Mouse (Mus musculus) intestine, embryonic 15.5 days (tissue): ENCODE results near the gene Cinp. TPM values are rescaled to one million over a fixed set of nuclear protein-coding genes. Genes with fewer than 3 reads are reported as not detected.

Source experiments
- ATAC-seq: fragments of 200-750 bp; cut with Nextera tagmentation; 2 replicates; pipeline ENCODE4 v1.8.0; 2017; ENCODE audit warnings: moderate TSS enrichment, moderate library complexity
- H3K27ac ChIP-seq: fragments of 300-500 bp; sonication (generic); 2 replicates; pipeline ENCODE4 v1.5.1; 2015; ENCODE audit warnings: mild to moderate bottlenecking, inconsistent platforms
- H3K27me3 ChIP-seq: fragments of 300-500 bp; sonication (generic); replicated peaks from 2 replicates; pipeline ENCODE4 v1.6.1; 2015; ENCODE audit warnings: inconsistent platforms
- H3K36me3 ChIP-seq: fragments of 300-500 bp; sonication (generic); 2 replicates; pipeline ENCODE4 v1.6.1; 2015; ENCODE audit warnings: inconsistent platforms
- H3K4me1 ChIP-seq: fragments of 300-500 bp; sonication (generic); replicated peaks from 2 replicates; pipeline ENCODE4 v1.6.1; 2015; ENCODE audit warnings: inconsistent platforms
- H3K4me2 ChIP-seq: fragments of 300-500 bp; sonication (generic); replicated peaks from 2 replicates; pipeline ENCODE4 v1.6.1; 2015; ENCODE audit warnings: mild to moderate bottlenecking, inconsistent platforms
- H3K4me3 ChIP-seq: fragments of 300-500 bp; sonication (generic); replicated peaks from 2 replicates; pipeline ENCODE4 v1.5.1; 2015; ENCODE audit warnings: inconsistent platforms
- H3K9ac ChIP-seq: fragments of 300-500 bp; sonication (generic); 2 replicates; pipeline ENCODE4 v1.6.1; 2015; ENCODE audit warnings: inconsistent platforms
- H3K9me3 ChIP-seq: fragments of 300-500 bp; sonication (generic); 2 replicates; pipeline ENCODE4 v1.6.1; 2016; ENCODE audit warnings: inconsistent platforms
- WGBS: fragments of 180-500 bp; shearing (Covaris S2); methylation state at CpG from one replicate; pipeline ENCODE4 v1.1.7; 2015; 5-methylcytosine and 5-hydroxymethylcytosine counted together
- polyA plus RNA-seq: library from polyadenylated mRNA; unstranded; fragments of >200 nt; fragmentation: Nextera tagmentation; extraction: Ambion mirVana; gene quantifications from 2 replicates; pipeline ENCODE4 v1.2.1, GENCODE M21; 2015

Gene Cinp
- polyA plus RNA-seq, result 69.6 and 74.2 TPM in 2 replicates

DNA sequence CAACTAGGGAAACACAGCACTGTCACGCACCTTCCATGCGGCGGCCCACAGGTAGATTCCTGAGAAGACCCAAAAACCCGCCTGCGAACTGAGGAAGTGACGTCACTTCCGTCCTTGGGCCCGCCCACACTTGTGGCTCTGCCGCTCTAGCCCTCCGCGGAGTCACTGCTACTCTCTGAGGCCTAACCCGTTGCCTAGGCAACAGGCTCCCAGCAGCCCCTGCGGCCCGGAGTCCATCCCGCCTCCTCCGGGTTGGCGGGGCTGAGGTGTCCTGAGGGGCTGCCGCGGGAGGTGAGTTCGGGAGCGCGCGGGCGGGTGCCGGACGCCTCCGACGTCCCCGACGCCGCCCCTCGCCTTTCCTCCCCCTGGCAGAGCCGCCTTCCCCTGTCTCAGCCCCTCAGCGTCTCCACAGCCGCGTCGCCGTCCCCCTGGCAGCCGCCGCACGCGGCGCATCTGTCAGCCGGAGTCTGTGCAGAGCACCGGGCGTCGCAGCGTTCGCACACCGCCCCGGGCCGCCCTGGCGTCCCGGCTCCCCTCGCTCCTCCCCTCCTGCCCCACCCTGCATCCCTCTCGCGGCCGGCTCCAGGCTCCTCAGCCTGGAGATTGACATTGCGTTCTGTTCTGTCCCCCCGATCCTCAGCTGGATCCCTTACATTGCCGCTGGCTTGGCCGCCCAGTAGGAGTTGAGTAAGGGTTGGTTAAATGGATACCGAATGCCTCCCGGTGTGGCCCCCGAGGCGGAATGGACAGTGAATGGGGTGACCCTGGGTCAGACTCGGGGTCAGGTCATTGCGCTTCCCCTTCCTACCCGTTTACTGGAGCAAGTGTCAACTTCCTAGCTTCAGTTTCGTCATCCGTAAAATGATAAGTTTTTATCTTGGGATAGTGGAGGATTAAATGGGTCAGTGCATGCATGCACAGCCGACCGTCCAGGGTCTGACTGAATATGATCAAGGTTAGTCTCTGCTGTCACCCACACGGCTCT lies at the start of gene Cinp, which contains the start of gene Tecpr2:
TSS of gene Cinp (minus strand) at position 110 of the 985 bp plus-strand sequence.
TSS of gene Tecpr2 (plus strand) at position 229 of the 985 bp plus-strand sequence.
- H3K27me3 ChIP-seq, result no peaks in the 10 kb centered on the region
- H3K36me3 ChIP-seq, result no peaks in the 10 kb centered on the region
- H3K9ac ChIP-seq, result peak within 1 kb of the TSS; percentile 72
- peaks cover 13% of the 10 kb centered on the region; the same call in 1 of the 2 replicates for H3K4me1 ChIP-seq
- peak within 1 kb of the TSS; percentile 90 for H3K27ac ChIP-seq
- ATAC-seq, result peak; percentile 100
- peak within 1 kb of the TSS; percentile 86 for H3K4me2 ChIP-seq
- H3K4me3 ChIP-seq, result peak within 1 kb of the TSS; percentile 90
- WGBS, result under 1% methylated on average over 72 of the region's 74 CpGs
- no peaks in the 10 kb centered on the region for H3K9me3 ChIP-seq

DNA sequence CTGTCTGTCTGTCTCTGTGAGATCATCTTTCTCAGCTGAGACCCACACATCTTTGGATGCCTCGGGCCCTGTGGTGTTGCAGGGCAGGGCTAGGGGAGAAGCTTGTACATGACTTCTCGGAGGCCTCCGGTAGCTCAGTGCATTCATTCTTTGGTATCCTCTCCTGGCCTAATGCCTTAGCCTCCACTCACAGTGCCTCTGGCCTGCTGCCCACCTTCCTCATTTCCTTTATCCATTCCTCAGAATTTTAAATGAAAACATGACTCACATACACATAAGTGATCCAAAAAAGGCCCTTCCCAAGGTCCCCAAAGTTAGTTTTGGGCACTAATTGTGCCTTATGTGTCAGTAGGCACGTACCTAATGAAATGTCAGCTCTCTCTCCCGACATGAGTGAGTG lies 48.6 kb upstream of the Cinp start:
- no peak overlapping the region for H3K4me3 ChIP-seq
- no peak for ATAC-seq
- H3K9me3 ChIP-seq, result no peaks in the 10 kb centered on the region
- no peak overlapping the region for H3K27ac ChIP-seq
- no peak overlapping the region for H3K4me2 ChIP-seq
- H3K27me3 ChIP-seq, result no peaks in the 10 kb centered on the region
- H3K36me3 ChIP-seq, result peaks cover 18% of the 10 kb centered on the region
- H3K4me1 ChIP-seq, result no peaks in the 10 kb centered on the region
- 89% methylated on average over 5 of the region's 5 CpGs for WGBS
- H3K9ac ChIP-seq, result no peak overlapping the region

DNA sequence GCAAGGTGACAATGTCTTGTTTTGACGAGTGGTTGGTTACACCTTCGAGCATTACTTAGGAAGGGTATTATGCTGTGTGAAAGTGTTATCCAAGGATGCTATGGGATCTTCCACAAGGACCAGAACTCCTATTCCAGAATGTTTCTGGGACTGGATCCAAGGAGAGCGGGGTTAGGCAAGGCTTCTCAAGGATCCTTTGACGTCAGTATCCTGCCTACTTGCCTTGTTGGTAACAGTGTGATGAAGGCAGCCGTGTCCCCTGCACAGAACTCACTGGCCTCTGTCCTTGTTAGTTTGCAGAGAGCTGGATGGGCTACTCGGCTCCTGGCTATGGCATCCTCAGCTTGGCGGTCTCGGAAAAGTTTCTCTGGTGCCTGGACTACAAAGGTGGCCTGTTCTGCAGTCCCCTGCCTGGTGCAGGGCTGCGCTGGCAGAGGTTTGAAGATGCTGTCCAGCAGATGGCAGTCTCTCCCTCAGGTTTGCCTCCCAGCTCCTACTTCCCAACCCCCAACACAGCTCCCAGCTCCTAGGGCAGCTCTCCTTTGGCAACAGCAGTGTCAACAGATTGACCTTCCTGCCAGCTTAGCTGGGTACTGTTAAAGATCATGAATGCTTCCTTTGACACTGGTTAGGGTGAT lies 47.2 kb upstream of the Cinp start:
- H3K4me3 ChIP-seq, result no peak overlapping the region
- no peaks in the 10 kb centered on the region for H3K27me3 ChIP-seq
- H3K9me3 ChIP-seq, result no peaks in the 10 kb centered on the region
- 65% methylated on average over 9 of the region's 9 CpGs for WGBS
- peaks cover 18% of the 10 kb centered on the region for H3K36me3 ChIP-seq
- ATAC-seq, result peak; percentile 93
- H3K27ac ChIP-seq, result no peak overlapping the region
- no peaks in the 10 kb centered on the region for H3K4me1 ChIP-seq
- no peak overlapping the region for H3K4me2 ChIP-seq
- no peak overlapping the region for H3K9ac ChIP-seq

DNA sequence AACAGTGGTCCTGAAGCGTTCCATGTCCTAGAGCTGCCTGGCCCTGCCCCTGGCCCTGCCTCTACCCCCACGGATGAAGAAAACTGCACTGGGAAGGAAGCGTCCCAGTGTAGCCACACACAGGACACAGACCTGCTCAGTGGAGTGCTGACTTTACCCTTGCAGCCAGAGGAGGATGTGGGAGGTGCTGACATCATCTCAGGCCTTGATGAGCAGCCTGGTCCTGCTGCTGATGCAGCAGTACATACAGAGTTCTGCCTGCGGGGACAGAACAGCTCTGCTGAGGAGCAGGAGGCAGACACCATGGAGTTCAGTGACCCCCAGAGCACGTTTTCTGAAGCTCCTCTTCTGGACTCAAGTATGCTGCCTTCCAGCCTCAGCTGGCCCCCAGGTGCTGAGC lies 43.9 kb upstream of the Cinp start:
- Histone ChIP-seq H3K27me3 (no peaks in the 10 kb centered on the region), H3K9ac (no peak overlapping the region), H3K4me2 (no peak overlapping the region), H3K4me1 (no peaks in the 10 kb centered on the region), H3K36me3 (peaks cover 10% of the 10 kb centered on the region), H3K27ac (no peak overlapping the region), H3K9me3 (no peaks in the 10 kb centered on the region), H3K4me3 (no peak overlapping the region)
- no peak for ATAC-seq
- WGBS, result 70% methylated on average over 5 of the region's 5 CpGs

DNA sequence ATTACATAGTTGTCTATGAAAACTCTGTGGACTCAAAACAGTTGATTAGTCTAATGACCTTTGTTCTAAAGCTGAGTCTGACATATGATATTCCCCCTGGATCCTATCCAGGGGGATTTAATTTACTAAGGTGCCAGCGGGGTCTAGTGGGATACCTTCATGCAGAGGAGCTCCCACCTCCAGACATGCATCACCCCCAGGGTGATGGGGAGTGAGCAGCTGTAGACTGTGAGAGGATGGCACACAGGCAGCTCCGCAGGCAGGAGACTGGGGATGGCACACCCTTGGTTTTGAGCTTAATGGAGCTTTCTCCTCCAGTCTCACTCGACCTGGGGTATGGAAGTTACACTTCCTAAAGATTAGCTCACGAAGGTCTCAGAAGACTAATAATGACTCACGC lies 32.6 kb upstream of the Cinp start:
- Histone ChIP-seq H3K9me3 (no peaks in the 10 kb centered on the region), H3K4me1 (no peaks in the 10 kb centered on the region), H3K4me2 (no peak overlapping the region), H3K27ac (no peak overlapping the region), H3K27me3 (no peaks in the 10 kb centered on the region), H3K9ac (no peak overlapping the region), H3K36me3 (no peaks in the 10 kb centered on the region; the same call in 1 of the 2 replicates), H3K4me3 (no peak overlapping the region)
- 87% methylated on average over 5 of the region's 5 CpGs for WGBS
- no peak for ATAC-seq

DNA sequence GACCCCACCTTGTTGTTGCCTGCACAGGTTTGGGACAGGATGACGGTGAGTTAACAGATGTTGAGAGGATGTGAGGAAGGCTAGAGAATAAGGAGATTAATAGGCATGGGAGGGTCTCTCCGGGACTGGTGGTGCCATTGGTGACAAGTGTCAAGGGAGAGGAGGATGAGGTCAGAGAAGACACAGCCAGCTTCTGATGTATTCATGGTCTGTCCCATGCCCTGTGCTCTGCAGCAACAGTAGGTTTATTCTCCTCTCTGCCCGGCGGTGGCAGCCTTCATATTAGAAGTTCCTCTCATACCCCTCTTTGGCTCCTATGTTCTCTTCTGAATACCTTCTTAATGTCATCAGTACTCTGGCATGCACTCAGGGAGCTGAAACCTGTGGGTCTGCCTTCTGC lies 31.3 kb upstream of the Cinp start:
- Histone ChIP-seq H3K9me3 (no peaks in the 10 kb centered on the region), H3K4me1 (no peaks in the 10 kb centered on the region), H3K27me3 (no peaks in the 10 kb centered on the region), H3K9ac (no peak overlapping the region), H3K4me3 (no peak overlapping the region), H3K27ac (no peak overlapping the region), H3K4me2 (no peak overlapping the region), H3K36me3 (no peaks in the 10 kb centered on the region; the same call in 1 of the 2 replicates)
- WGBS, result 89% methylated on average over 4 of the region's 4 CpGs
- no peak for ATAC-seq

DNA sequence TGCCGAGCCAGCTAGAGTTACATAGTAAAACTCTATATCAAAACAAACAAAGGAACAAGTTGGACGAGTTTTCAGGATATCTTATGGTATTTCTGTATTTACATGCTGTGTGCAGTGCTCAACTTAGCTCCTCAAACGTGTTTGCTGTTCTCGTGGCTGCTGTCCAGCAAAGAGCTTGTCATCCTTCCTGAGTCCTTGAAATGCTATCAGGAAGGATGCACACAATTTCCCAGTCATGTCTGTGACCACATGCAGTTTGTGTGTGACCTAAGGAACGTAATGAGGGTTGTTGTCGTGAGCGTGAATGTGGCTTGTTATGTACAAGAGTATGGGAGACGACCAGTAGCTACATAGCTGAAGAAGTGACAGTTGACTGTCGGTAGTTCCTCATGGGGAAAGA lies 26.8 kb upstream of the Cinp start:
- Histone ChIP-seq H3K4me3 (no peak overlapping the region), H3K9me3 (no peaks in the 10 kb centered on the region), H3K4me2 (no peak overlapping the region), H3K9ac (no peak overlapping the region), H3K27ac (no peak overlapping the region), H3K4me1 (no peaks in the 10 kb centered on the region), H3K36me3 (no peaks in the 10 kb centered on the region; the same call in 1 of the 2 replicates), H3K27me3 (no peaks in the 10 kb centered on the region)
- no peak for ATAC-seq
- WGBS, result 72% methylated on average over 9 of the region's 9 CpGs

DNA sequence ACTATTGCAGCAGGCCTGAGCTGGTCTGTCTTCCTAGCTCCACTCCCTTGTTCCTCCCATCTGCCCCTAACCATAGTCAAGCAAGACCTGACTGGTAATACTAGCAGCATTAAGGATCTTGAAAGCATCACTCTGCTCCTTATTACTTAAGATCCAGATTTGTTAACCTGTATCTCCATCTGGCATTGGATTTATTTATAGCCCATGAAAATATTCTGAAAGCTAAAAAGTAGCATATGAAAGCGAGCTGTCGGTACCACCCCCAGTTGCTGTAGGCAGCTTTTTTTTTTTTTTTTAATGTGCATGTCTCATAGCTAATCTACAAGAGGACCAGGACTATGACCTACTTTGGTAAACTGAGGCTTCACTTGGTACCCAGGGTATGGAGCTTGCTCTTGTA lies 21.0 kb upstream of the Cinp start:
- no peaks in the 10 kb centered on the region for H3K36me3 ChIP-seq
- no peak for ATAC-seq
- no peaks in the 10 kb centered on the region for H3K9me3 ChIP-seq
- H3K4me2 ChIP-seq, result no peak overlapping the region
- H3K27me3 ChIP-seq, result no peaks in the 10 kb centered on the region
- H3K9ac ChIP-seq, result no peak overlapping the region
- H3K4me1 ChIP-seq, result no peaks in the 10 kb centered on the region
- H3K27ac ChIP-seq, result no peak overlapping the region
- H3K4me3 ChIP-seq, result no peak overlapping the region
- WGBS, result 97% methylated on average over 2 of the region's 2 CpGs

DNA sequence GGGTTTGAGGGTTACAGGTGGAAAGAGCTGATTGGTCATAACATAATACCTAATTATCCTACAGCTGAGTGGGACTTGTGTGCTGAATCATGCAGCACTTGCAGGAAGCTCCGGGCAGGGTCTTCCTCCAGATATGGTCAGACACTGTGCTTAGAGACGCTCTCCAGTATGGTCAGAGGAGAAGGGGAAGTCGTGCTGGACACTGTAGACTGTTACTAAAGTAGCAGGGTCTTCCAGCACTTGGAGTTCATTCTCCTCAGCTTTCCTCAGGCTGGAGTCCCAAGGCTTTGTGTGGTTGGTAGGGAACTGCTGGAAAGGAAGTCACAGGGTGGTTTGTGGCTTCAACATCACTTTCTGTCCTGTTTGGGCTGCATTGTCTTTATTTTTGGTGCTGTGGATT lies 18.9 kb upstream of the Cinp start:
- Histone ChIP-seq H3K4me1 (no peaks in the 10 kb centered on the region), H3K9ac (no peak overlapping the region), H3K4me2 (no peak overlapping the region), H3K4me3 (no peak overlapping the region), H3K27me3 (no peaks in the 10 kb centered on the region), H3K27ac (no peak overlapping the region), H3K36me3 (no peaks in the 10 kb centered on the region), H3K9me3 (no peaks in the 10 kb centered on the region)
- ATAC-seq, result no peak
- 68% methylated on average over 3 of the region's 3 CpGs for WGBS

DNA sequence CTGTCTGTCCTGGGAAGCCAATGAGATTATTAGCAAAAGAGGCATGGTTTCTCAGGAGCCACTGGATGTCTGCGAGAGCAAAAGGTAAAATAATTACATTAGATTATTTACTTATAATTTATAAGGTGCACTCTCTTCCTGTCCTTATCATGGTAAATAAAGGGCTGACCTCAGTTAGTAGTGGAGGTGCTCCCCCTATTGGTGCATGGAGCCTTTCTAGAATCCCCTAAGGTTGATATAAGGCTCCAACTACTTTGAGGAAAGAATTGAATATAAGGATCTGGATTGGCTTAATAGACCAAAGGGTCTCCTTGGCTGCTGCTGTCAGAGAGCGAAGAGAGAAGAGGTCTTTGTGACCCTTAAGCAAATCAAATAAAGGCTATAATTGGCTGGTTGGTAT lies 14.6 kb upstream of the Cinp start:
- no peak overlapping the region for H3K4me2 ChIP-seq
- 81% methylated on average over 2 of the region's 2 CpGs for WGBS
- no peak for ATAC-seq
- H3K4me3 ChIP-seq, result no peak overlapping the region
- H3K4me1 ChIP-seq, result no peaks in the 10 kb centered on the region
- no peaks in the 10 kb centered on the region for H3K27me3 ChIP-seq
- H3K9ac ChIP-seq, result no peak overlapping the region
- no peaks in the 10 kb centered on the region for H3K9me3 ChIP-seq
- no peak overlapping the region for H3K27ac ChIP-seq
- no peaks in the 10 kb centered on the region for H3K36me3 ChIP-seq

DNA sequence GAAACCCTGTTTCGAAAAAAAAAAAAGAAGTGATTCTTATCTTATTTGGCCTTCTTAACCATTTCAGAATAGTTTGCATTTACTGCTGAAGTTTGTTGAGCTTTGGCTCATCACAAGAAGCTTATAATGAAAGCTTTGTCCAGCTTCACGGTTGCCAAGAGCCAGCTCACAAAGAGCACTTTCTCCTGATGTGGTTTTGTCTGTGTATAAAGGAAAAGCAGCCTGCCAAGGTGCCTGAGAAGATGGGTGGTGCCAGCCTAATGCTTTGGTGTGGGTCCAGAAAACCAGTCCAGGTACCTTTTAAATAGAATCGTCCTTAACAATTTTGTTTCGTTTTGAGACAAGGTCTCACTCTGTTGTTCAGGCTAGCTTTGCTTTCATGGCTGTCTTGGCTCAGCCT lies 13.2 kb upstream of the Cinp start:
- Histone ChIP-seq H3K36me3 (no peaks in the 10 kb centered on the region), H3K27ac (no peak overlapping the region), H3K4me3 (no peak overlapping the region), H3K4me1 (no peaks in the 10 kb centered on the region), H3K27me3 (no peaks in the 10 kb centered on the region), H3K4me2 (no peak overlapping the region), H3K9me3 (no peaks in the 10 kb centered on the region), H3K9ac (no peak overlapping the region)
- no peak for ATAC-seq
- 78% methylated on average over 4 of the region's 4 CpGs for WGBS

DNA sequence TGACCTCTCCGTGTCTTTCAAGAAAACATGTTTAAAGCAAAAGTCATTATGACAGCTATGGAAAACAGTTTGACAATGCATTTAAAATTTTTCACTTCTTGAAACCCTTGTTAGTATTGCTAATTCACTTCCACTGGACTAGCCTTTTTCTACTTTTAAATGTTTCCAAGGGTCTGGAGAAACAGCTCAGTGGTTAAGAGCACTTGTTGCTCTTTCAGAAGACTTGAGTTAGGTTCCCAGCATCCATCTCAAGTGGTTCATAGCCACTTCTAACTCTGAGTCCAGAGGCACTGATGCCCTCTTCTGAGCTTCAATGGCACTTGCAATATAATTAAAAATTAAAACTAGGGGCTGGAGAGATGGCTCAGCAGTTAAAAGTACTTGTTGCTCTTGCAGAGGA lies 2.9 kb upstream of the Cinp start:
- no peak for ATAC-seq
- Histone ChIP-seq H3K9ac (no peak overlapping the region), H3K36me3 (no peaks in the 10 kb centered on the region), H3K4me2 (no peak overlapping the region), H3K27ac (no peak overlapping the region), H3K9me3 (no peaks in the 10 kb centered on the region), H3K27me3 (no peaks in the 10 kb centered on the region), H3K4me3 (no peak overlapping the region), H3K4me1 (peaks cover 13% of the 10 kb centered on the region; the same call in 1 of the 2 replicates)
- WGBS, result 80% methylated on average over 1 of the region's 1 CpGs
